Mouse (Mus musculus) layer of hippocampus, postnatal 14 days (tissue): ENCODE measurements at regions not wholly inside any gene's neighbourhood (a gene's known extent, or its start where the extent isn't known, plus 50 kb on each side); places are given as distances from the start of the nearest gene placed in this dataset.

Experiments
- DNase-seq, 2 experiments: peaks; one replicate each; pipeline ENCODE4 v3.0.0; 2021 to 2022; ENCODE audit warnings: low spot score in 2 of 2, mixed read lengths in 1 of 2

DNA sequence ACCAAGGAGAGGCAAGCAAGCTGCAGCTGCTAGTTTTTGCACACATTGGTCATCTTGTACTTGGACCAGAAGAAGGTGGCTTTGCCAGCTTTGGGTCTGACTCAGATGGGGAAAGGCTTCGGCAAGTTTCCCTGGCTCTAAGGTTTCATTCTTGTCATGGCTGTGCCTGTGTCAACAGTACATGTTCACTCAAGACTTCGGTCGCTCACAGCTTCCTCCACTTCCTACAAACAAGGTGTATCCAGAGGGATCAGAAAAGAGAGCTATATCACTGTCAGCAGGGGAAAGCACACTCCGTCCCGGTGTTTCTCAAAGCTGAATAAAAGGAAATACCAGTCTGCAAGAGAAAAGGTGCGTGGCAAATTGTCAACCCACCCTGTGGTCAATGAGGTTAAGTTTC lies 86.2 kb upstream of the Elovl6 start:
- no peak for DNase-seq

DNA sequence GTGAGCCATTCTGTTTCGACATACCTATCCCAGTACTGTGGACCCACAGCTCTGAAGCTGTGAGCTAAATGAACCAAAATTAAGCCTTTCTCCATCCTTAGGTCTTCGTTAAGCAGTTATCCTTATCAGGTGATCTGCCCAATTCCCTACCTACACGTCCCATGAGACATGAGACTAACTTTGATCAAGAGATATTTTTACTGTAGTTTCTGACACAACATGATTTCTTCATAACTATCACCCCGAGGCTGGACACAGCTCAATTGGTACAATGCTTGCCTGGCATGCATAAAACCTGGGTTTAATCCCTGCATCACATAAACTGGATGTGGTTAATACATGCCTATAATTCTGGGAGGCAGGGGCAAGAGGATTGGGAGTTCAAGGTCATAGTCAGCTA lies 82.2 kb upstream of the Elovl6 start:
- DNase-seq, result no peak

DNA sequence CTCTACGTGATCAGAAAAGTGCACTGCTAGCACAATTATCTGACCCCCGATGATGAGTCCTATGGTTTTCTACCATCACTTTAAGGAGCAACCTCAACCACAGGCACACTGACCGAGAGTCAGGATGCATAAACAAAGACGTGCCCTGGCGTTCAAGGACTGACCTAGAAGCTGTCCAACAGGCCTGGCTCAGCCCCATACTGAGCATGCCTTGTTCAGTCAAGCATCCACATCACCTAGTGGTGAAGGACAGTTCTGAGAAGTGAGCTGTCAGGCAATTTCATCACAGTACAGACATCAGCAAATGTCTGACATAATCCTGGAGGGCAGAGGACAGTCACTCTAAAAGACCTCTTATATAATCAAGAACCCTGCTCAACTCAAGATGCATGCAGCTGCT lies 81.5 kb upstream of the Elovl6 start:
- no peak for DNase-seq

DNA sequence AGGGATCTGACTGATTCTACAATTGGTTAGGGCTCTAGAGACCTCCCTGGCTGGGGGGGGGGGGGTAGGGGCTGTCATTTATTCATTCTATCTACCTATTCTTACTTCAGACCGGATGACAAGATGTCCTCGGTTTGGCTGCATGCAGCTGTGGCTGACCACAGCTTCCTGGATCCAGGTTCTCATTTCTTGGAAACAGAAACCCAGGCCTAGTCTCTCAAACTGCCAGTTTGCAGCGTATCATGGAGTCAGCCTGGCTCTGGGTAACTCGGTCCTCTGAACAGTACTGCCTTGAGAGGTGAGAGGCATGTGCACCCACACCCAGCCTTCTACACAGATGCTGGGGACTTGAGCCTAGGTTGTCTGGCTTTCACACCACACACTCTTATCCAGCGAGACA lies 62.1 kb upstream of the Elovl6 start:
- DNase-seq, result no peak

DNA sequence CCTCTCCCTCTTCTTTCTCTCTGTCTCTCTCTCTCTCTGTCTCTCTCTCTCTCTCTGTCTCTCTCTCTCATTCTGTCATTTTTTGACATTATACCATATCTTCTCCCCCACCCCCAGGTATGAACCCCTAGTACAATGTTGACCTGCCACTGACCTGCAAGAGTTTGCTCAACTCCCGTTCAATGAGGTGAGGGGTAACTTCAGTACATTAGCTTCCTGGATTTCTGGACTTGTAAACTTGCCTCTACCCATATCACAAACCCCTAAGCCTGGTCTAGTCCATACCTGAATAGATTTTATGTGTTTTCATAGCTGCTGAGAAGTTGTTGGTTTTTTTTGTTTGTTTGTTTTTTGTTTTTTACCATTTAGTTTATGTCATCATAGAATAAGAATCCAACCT lies 60.8 kb upstream of the Elovl6 start:
- DNase-seq, result no peak

DNA sequence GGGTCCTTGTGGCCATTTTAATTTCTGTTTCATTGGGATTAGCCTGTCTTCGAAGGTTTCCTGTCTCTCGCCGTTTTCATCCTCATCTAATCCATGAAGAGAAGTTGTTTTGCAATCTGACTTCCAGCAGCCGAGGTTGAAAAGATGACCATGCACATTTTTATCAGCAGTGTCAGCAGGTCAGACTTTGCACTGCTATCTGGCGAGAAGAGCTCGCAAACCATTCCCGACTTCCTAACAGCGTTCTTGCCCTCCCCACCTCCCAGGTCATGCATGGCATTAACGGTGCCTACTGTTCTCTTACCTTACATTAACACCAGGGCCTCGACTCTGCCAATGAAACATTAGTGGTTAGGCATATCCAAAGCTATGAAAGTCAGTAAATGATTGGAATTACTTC lies 60.1 kb upstream of the Elovl6 start:
- no peak for DNase-seq

DNA sequence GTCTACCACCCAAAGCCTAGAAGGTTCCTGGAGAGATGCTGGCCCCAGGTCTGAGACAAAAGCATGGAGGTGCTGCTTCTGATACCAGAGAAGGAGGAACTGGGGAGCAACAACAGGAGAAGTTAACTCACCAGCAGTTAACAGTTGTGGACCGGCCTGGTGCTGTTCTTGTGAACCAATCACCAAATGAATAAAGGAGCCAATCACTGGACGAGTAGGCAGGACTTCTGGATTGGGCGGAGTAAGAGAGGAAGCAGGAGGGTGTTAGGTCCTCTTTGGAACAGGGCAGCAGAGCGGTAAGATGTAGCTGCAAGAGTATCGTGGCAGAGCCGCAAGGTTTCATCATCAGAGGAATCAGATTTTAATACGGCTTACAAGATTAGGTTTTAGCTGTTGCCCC lies 57.7 kb upstream of the Elovl6 start:
- DNase-seq, result no peak

DNA sequence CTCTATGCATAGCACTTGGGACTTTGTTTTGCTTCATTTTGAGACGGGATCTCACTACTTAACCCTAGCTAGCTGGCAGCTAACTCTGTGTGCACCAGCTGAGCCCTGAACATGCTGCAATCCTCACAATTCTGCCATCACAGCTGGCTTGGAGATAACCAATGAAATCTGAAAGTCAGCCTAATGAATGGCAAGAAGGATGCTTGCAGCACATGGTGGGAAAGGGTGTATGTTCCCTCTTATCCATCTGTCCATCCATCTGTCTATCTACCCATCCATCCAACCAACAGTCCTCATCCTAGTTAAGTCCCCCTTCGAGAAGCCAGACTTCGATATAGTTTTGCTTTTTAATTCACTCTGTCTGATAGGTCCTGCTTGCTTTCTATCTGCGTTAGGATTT lies 55.9 kb upstream of the Elovl6 start:
- peak in 1 of 2 experiments; percentile 66 for DNase-seq

DNA sequence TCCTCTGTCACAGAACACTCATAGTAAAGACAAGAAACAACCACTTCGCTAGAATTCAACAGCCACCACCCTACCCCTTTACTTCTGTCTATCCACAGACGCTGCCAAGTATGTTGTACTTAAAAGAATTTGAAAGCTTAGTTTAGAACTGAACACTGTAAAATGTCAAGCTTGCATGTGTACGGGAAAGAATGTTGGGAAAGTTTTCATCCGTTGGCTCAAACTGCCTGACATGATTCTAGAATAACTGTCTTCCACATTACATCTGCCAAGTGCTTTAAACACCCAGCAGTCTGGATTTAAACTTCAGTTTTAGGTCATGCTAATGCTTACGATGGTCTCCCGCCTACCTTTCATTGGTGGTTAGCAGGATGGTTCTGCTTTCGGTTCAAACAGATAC lies 54.1 kb upstream of the Elovl6 start:
- DNase-seq, result peak in 1 of 2 experiments; percentile 13

DNA sequence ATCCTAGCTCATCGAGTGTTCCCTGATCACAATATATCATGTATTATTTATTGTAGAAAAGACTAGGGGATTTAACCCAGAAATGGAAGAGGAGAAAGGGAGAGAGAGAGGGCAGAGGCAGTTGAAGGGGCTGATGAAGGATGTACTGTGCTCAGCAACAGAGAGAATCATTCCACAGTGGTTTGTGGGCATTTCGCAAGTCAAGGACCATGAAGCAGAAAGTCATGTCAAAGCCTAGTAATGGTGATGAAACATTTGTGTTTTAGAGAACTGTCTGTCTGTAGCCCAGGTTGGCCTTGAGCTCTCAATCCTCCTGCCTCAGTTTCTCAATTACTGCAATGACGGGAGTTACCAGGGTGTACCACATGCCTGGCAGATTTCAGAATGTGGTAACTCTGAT lies 50.9 kb upstream of the Elovl6 start:
- DNase-seq, result no peak
